Mouse (Mus musculus): Measurements from ENCODE around the gene Irx4.

The Irx4 gene

DNA sequence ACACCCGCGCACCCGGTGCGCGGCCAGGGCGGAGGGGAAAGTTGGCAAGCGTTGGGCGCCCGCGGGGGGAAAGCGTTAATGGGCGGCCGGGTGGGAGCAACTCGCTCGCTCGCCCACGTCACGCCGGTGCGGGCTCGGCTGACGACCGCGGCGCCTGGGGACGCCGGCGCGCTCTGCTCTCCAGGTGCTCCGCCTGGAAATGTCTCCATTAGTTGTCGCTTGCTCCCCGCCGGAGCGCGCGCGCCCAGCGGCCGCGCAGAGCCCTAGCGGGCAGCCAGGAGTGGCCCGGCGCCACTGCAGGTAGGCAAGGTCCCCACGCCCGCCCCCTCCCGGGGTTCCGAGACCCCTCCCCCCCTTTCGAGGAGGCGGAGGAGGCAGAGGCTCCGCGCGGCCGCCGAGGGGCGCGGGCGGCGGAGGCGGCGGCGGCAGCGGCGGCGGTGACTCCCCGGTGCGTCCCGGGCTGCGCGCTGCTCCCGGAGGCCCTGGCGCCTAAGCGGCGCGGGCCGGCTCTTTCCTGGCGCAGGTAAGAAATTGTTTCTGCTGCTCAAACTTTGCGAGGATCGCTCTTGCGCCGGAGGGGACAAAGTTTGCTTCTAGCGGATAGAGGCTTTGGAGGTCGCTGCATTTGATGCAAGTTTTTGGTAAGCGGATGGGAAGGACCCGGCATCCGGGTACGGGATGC lies at the start of gene Irx4:
TSS of gene Irx4 (plus strand) at position 126 of the 682 bp plus-strand sequence.
- no peak for DNase-seq

DNA sequence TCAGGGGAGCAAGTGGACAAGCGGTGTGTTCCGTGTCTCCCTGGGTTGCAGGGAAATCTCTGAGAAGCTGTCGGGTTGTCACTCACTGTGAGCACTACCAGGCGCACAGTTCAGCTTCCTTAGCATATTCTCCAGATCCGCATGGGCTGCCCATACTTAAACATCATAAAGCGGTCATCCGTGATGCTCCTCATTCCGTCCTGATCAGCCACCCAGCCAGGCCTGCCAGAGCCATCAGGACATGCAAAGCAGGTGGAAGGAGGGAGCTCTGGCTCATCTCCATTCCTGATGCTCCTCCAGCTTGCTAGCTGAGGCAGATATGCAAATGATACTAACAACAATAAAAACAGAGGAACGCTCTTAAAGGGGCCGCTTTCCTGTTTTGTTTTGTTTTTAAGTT lies 46.0 kb upstream of the Irx4 start:
- DNase-seq = no peak

DNA sequence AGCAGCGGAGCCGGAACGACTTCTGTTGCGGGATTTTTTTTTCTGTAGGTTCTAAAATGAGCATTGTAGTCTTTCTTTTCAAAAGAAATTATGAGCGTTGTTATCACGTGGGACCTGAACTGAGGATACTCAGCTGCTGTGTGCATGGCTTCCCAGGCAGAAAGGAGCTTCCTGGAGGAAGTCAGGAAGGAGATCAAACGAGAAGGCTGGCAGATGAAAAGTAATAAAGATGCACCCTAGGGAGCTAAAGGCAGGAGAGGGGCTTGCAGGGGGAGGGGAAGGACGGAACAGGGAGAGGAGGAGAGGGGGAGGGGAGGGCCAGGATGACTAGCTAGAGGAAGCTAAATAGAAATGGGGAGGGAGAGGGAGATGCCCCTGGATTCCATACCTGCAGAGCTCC lies 23.8 kb upstream of the Irx4 start:
- no peak for DNase-seq

DNA sequence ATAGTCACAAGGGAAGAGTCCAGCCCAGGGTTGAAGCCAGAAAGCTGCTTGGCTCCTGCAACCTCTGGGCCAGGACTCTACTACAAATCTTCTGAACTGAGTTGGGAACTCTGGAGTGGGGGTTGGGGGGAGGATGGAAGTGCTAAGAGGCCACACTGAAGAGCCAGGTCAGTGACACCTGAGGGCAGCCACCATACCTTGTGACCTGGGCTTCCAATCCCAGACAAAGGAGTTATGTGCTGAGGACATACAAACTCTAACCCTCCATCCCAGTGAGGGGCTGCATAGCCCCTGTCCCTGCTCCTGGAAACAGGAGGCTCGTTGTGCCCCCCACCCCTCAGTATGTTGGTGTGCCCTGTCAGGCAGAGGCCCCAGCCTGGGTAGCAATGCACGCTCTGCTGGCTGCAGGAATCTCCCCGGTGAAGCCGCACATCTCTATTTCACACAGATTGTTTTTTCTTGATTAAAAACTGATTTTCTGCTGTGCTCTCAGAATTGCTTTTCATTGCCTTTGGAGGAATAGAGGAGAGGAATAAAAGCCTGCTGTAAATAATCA lies 21.0 kb upstream of the Irx4 start:
- DNase-seq = no peak

DNA sequence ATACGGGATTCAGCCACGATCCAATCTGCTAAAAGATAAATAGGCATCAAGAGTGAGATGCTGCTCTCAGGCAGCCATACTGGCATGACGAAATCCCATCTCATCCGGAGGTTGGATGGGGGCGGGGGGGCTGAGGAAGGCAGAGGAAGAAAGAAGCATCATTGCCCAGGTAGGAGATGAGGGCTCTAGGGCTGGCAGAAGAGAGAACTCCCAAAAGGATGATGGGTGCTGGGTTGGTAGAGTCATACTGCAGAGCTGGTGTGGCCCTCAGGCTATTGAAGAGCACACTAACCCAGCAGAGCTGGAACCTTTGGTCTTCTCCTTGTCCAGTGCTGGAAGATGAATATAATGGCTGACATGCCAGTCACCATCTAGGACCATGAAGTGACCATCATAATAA lies 17.7 kb upstream of the Irx4 start:
- DNase-seq = no peak

DNA sequence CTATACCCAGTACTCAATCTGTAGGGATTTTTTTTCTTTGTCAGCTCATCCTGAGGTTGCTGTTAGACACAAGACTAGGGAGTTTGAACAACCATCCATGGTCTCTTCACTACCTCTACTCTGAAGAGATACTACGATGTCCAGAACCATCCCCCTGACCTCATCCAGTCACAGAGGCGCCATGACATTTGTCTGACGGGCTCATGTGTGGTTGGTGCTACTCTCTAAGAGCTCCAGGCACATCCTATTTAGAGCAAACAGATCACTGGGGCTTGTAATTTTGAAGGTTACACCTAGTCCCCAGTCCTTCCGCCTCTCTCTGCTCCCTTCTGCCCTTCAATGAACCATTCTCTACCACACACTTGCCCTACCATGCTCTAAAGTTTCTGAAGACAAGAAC lies 13.3 kb upstream of the Irx4 start:
- DNase-seq = no peak

DNA sequence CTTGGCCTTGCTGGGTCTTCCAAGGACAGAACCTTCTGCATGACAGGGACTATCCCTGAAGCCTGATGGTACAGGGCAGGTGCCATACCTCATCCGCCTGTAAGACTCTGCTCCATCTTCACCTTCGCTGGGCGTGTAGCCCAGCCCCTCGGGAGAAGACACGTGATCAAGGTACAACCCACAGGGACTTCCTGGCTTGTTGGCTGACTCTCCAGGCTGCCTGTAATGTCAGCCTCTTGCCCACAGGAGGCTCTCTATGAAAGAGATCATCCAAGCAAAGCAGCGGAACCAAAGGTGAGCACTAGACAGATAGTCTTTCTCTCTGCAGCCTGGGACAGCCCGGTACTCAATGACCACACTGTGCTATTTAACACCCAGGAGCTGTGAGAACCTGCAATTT lies 9.1 kb upstream of the Irx4 start:
- no peak for DNase-seq

DNA sequence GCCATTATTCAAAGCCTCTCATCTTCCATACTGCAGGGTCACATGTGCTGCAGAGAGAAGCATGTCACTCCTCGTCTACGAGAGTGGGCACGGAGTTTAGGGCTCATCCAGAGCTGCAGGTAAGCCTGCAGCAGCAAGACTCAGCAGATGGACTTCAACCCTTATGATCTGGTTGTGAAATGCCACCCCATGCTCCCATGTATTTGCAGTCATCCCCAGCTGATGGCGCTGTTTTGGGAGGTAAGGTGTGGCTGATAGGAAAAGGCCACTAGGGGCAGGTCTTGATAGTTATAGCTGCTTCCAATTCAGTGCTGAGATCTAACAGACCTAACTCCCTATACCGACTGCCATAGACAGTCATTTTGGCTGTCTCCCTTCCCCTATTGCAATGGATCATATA lies 8.3 kb upstream of the Irx4 start:
- no peak for DNase-seq

DNA sequence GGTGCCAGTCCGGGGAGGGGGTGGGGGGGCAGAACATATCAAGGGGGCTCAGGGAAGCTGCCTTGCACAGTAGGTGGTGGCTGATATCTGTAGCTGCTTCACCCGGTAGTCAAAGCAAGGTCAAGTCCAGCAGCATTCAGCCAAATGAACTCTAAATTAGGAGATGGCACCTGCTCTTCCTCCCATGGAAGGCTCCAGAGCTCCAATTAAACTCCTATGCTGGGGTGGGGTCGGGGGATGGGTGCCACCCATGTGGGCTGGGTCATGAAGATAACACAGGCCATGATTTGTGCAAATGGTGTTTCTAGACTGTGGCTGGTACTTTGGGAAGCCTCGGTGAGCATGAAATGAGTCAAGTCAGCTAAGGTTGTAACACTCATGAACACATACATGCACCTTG lies 1.9 kb upstream of the Irx4 start:
- DNase-seq = no peak

DNA sequence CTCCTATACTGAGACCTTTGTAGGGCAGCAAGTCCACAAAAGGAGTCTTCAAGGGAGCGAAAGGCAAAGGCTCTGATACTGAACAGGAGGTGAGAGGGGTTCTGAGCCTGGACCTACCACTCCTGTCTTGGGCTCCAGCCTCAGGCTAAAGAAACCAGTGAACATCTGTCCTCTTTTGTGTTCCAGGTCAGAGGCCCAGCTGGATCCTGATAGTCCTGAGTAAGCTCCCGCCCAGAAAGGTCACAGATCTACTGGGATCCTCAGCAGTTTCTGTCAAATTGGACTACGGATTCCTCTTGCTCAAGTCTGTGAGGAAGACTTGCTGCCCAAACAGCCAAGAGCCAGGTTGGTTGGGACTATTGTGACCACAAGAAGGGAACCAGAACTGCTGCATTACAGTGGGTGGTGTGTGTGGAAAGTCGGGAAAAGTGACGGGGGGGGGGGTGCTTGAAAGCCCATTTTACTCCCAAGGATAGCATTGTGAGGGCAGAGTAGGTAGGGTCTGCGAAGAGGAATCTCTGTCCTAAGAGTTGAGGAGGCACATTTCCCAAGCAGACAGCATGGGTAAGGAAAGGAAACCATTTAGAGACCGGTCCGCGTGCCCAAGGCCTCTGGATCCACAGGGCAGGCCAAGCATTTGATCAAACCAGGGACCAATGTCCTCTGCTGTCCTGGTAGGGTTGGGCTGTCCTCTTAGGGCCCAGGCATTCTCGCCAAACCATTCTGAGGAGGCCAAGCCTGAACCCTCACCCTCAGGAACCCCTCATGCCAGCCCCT lies 514 bp upstream of the Irx4 start:
- no peak for DNase-seq

DNA sequence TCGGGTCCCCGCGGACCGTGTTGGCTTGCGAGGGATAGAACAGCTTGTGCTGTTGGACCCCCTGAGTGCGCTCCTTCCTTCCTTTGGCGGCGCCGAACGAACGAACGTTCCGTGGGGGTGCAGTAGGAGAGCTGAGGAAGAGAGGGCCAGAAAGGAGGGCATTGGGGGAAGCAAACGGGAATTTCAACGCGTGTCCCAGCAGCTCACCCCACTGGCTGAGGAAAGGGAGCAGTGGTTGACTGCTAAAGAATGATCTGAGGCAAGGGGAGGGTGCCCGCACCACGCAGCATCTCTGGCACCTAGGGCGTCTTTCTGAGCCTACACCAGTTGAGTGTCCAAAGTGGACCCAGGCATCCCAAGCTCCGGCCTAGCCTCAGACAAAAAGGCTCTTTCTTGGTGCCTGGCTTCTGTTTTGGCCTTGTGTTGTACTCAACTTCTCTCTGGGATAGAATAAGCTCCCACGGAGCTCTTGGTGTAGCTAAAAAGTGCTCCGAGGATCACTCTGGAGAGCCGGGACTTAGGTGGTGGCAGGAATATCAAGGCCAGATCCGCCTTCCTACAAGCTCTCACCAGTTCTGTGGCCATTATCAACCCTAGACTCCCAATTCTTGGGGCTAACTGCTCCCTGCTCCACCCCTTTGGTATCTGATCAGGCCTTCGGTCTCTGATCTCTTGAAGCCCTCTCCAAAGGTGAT lies 904 bp downstream of the Irx4 start:
- DNase-seq = no peak

DNA sequence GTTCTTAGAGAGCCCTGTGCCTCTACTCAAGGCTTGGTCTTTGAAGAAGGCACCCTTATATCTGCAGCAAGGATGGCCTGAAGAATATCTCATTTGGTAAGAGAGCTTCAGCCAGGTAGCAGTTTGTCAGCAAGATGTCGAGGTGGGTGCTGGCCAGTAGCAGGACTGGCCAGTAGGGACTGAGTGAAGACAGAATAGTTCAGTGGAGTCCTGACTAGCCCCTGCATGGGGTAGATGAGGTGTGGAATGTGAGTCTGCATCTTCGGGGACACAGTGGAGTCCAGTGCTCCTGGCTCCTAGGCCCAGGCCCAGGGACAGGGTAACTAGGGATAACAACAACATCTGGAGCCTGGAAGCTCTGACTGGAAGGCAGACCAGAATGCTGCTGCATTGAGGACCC lies 1.6 kb downstream of the Irx4 start:
- no peak for DNase-seq

DNA sequence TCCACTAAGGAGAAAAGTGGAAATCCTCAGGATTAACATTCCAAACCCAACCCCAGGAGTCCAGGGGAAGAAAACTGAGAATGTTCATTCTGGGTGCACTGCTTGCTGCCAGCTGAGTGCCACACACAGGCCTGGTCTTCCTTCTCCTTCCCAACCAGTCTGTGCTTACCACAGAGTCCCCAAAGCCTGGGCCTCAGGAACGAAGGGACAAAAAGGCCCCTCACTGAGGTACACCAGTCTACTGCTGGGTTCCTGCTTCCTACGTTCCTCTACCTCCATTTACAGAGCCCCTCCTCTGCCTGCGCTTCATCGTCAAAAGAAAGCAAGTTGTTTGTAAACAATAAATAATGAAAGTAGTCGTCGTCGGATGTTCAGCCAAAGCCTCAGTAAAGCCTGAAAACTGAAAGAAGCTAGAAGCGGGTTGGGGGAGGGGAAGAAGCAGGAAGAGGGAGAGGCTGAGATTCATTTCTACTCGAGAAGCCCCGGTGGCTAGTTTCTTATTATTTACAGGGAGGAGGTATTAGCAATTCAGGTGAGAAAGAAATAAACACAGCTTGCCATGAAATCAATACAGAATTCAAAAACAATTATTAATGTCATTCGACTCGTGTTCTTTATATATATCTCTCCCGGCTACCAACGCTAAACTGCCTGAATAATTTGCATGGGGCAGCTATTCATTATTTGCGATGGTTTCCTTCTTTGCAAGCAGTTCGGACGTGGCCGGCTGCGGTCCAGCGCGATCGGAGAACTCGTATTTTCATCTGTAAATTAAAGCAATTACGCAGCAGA lies 2.3 kb downstream of the Irx4 start:
- no peak for DNase-seq

DNA sequence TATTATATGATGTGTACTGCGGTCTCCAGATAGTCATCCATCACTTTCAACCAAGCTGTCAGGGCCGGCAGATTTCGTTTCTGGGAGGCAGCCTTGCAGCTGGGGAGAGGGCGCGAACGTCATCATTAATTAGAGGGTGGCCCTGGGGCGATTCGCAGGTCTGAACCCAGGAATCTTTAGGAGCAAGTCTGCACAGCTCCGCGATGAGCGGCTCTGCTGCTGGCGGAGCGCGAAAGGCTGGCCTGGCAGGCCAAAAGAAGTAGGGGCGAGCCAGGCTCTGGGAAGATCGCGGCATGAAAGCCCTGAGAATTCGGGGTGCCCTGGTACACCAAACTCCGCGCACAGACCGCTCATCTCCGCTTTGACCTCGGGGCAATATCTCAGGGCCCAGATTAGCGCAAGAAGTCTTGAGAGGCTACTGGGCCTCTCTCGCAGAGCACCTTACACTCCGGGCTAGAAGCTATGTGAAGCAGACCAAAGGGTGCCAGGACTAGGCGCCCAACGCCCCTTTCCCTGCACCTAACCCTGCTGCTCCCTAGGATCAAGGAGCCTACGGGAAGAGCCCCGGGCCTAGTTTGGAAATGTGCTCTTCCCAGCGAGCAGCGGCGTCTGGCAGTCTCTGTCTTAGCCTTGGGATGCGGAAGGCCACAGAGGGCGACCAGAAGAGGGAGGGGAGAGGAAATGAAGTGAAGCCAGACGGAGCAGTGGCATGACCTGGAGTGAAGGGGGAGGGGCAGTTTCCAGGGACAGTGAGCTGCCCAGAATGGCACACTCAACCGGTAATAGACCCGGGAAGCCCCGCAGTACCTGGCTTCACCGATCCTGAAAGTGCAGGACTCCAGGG lies 3.1 kb downstream of the Irx4 start:
- no peak for DNase-seq

DNA sequence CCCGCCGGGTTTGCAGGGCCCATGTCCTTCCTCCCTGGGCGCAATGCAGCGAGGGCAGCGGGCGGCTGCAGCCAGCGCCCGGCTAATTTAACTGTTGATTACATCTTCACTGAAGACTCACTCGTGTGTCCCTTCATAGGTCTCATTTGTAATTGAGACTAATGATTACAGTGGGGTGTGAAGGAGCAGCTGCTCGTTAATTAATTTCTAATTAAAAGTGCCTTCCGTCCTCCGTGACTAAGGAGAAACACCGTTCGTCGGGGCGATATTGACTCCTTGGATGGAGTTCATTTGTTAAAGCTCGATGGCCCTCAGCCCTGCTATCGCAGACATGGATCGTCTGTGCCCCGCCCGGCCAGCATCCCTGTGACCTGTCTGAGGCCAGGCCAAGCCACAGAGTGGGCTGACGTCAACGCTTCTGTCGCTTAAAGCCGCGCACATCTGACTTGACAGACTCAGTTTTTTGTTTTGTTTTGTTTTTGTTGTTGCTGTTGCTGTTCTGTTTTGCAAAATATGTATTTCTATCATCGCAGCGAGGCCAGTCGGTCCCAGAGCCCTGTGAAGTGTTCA lies 4.0 kb downstream of the Irx4 start:
- no peak for DNase-seq

DNA sequence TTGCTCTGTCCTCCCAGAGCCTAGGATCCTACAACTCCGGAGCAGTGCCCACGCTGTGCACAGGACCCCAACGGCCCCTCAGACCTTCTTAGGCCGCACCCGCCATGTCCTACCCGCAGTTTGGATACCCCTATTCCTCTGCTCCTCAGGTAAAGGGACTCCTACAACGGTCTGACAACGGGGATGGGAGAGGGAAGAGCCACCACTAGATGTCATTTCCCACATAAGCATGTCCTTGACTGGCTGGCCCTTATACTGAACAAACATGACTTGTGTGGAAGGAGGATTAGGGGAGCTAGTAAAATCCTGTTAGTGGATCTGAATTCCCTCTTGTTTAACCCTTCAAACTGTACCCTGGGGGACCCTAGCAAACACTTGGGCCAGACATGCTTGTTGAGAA lies 4.6 kb downstream of the Irx4 start:
- DNase-seq = no peak

DNA sequence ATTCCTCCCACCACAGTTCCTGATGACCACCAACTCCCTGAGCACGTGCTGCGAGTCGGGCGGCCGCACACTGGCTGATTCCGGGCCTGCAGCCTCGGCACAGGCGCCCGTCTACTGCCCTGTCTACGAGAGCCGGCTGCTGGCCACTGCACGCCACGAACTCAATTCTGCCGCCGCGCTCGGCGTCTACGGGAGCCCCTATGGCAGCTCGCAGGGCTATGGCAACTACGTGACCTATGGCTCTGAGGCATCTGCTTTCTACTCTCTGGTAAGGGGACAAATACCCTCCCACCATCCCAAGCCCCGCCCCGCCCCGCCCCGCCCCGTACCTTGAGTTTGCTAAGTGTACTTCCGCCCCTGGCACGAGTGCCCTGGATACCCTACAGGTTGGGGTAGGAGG lies 5.2 kb downstream of the Irx4 start:
- no peak for DNase-seq

DNA sequence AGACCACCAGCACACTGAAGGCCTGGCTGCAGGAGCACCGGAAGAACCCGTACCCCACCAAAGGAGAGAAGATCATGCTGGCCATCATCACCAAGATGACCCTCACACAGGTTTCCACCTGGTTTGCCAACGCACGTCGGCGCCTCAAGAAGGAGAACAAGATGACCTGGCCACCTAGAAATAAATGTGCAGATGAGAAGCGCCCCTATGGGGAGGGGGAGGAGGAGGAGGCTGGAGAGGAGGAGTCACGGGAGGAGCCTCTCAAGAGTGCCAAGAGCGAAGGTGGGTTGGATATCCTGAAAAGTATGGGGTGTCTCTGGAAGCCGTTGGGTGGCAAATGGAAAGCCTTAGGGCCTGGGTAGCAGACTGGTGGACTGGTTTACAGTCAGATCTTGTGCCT lies 7.3 kb downstream of the Irx4 start:
- DNase-seq = no peak

DNA sequence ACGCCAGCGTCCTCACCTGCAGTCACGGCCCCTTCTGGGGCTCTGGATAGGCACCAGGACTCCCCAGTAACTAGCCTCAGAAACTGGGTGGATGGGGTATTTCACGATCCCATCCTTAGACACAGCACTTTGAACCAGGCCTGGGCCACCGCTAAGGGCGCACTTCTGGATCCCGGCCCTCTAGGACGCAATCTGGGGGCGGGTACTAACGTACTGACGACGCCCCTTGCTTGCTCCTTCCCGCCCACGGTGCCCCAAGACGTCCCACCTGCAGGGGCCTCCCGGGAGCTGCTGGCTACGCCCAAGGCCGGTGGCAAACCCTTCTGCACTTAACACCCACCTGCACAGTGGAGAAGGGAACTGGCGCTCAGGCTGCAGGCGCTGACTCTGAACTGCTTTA lies 8.4 kb downstream of the Irx4 start:
- no peak for DNase-seq

DNA sequence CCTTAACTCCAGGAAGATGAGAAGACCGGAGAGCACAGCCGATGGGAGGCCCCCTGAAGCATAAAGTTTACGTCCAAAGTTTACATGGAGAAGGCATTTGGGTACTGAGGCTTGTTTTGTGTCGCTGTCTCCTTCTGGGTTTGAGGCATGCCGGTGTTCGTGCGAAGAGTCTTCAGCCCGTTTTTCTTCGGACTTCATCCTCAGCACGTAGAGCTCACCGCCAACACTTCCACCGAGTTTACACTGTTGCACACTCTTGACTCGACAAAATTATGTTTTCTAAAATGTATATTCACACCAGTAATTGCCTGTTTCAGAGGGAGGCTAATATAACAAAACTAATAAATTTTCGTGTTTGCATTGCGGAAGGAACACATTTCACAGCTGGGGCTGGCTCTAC lies 9.0 kb downstream of the Irx4 start:
- no peak for DNase-seq

DNA sequence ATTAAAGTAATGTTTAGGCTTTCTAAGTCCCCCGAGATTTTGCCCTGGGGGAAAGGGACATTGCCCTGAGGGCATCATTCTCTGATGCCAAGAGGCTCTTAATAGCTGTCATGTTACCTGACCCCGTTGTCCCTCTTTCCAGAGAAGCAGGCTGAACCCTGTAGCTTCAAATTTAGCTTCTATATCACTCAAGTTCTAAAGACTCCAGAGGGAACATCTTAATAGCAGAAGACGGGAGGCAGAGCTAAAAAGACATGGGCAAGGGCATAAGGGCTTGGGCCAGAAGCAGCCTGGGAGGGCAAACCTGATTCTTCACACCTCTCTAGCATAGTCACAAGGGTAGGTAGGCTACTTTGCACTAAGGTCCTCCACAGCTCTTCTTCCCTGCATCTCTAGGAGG lies 9.6 kb downstream of the Irx4 start:
- no peak for DNase-seq

All from thymus, postnatal 36 days (tissue).